Mouse (Mus musculus) MEL (cell line): Measurements from ENCODE around the gene Wscd1.

Experiments
- CHD1 ChIP-seq: IDR thresholded peaks from 2 replicates; pipeline ENCODE4 v1.6.1; 2012; ENCODE audit warnings: low read depth, mild to moderate bottlenecking, inconsistent platforms, low read length, improper control_type of control experiment
- CTCF ChIP-seq, 3 experiments: IDR thresholded peaks in 2 of 3; conservative IDR thresholded peaks in 1 of 3; 2 replicates each; pipeline ENCODE4 v1.5.1; 2011 to 2012; ENCODE audit warnings: low read length in 3 of 3, low read depth in 2 of 3, mild to moderate bottlenecking in 2 of 3, improper control_type of control experiment in 1 of 3, inconsistent platforms in 1 of 3, mixed read lengths in 1 of 3, moderate library complexity in 1 of 3; ENCODE audit not compliant: control insufficient read depth in 1 of 3, insufficient read depth in 1 of 3, poor library complexity in 1 of 3, severe bottlenecking in 1 of 3
- EP300 ChIP-seq, 2 experiments: IDR thresholded peaks; 2 replicates each; pipeline ENCODE4 v1.6.1; 2011; ENCODE audit warnings: improper control_type of control experiment in 2 of 2, low read length in 2 of 2, low read depth in 1 of 2, mild to moderate bottlenecking in 1 of 2
- GATA1 ChIP-seq: IDR thresholded peaks from 2 replicates; pipeline ENCODE4 v1.6.1; 2011; ENCODE audit warnings: low read depth, low read length, improper control_type of control experiment
- MAX ChIP-seq: IDR thresholded peaks from 2 replicates; pipeline ENCODE4 v1.6.1; 2011; ENCODE audit warnings: low read length, improper control_type of control experiment
- POLR2AphosphoS5 ChIP-seq: IDR thresholded peaks from 2 replicates; pipeline ENCODE4 v1.6.1; 2012; ENCODE audit warnings: low read depth, borderline replicate concordance, mild to moderate bottlenecking, inconsistent platforms, low read length, moderate library complexity, mixed read lengths
- RCOR1 ChIP-seq: IDR thresholded peaks from 2 replicates; pipeline ENCODE4 v1.6.1; 2012; ENCODE audit warnings: low read depth, mild to moderate bottlenecking, inconsistent platforms, low read length, improper control_type of control experiment
- SIN3A ChIP-seq: IDR thresholded peaks from 2 replicates; pipeline ENCODE4 v1.6.1; 2012; ENCODE audit warnings: low read length, improper control_type of control experiment, inconsistent platforms
- SMC3 ChIP-seq: IDR thresholded peaks from 2 replicates; pipeline ENCODE4 v1.6.1; 2011; ENCODE audit warnings: low read depth, low read length, improper control_type of control experiment
- TCF12 ChIP-seq: IDR thresholded peaks from 2 replicates; pipeline ENCODE4 v1.6.1; 2014; ENCODE audit warnings: low read depth, mild to moderate bottlenecking, inconsistent platforms, low read length, improper control_type of control experiment, moderate library complexity
- USF1 ChIP-seq: IDR thresholded peaks from 2 replicates; pipeline ENCODE4 v1.6.1; 2014; ENCODE audit warnings: low read depth, mild to moderate bottlenecking, inconsistent platforms, low read length, improper control_type of control experiment, moderate library complexity
- ZNF384 ChIP-seq: IDR thresholded peaks from 2 replicates; pipeline ENCODE4 v1.6.1; 2012; ENCODE audit warnings: low read depth, mild to moderate bottlenecking, inconsistent platforms, low read length, improper control_type of control experiment

- no peak for TF ChIP-seq EP300 (IDR thresholded peaks at IDR 0.05; ENCODE audit: low read depth in 1 of 2, low read length in 2 of 2)
- no peak for TF ChIP-seq CTCF (IDR thresholded peaks at IDR 0.05 in 2 of 3, conservative IDR thresholded peaks at IDR 0.05 in 1 of 3; ENCODE audit: control insufficient read depth in 1 of 3, insufficient read depth in 1 of 3, low read depth in 2 of 3, low read length in 3 of 3, poor library complexity in 1 of 3, severe bottlenecking in 1 of 3)
- TF ChIP-seq GATA1: no peak
- TF ChIP-seq CHD1: no peak
- TF ChIP-seq ZNF384: no peak
- no peak for TF ChIP-seq TCF12
- TF ChIP-seq USF1: no peak
- TF ChIP-seq SMC3: no peak
- no peak for TF ChIP-seq RCOR1
- TF ChIP-seq POLR2AphosphoS5: no peak
- no peak for TF ChIP-seq SIN3A
- no peak for TF ChIP-seq MAX
Observed at GRCm38 (mm10) chr11:71799206-71799605, 49.5 kb downstream of the Wscd1 start.
